Mouse (Mus musculus) embryonic facial prominence, embryonic 10.5 days (tissue): ENCODE results near the gene Eml1. TPM values are rescaled to one million over a fixed set of nuclear protein-coding genes. Genes with fewer than 3 reads are reported as not detected.

Source experiments
- polyA plus RNA-seq: library from polyadenylated mRNA; unstranded; fragments of >200 nt; fragmentation: Nextera tagmentation; extraction: Ambion mirVana; gene quantifications from 2 replicates; pipeline ENCODE4 v1.2.1, GENCODE M21; 2016

Eml1 gene
- polyA plus RNA-seq, 1 experiment from 2014 or later, result 70.6 TPM

Other genes with a start within 250 kb of the Eml1 start
- gene Setd3, start 191.6 kb upstream of the Eml1 start, polyA plus RNA-seq, result 79.6 and 81.5 TPM in 2 replicates
- 2.7 and 3.2 TPM in 2 replicates for gene Ccnk, start 191.4 kb upstream of the Eml1 start, polyA plus RNA-seq
- gene Ccdc85c, start 95.5 kb upstream of the Eml1 start, polyA plus RNA-seq, result 11.4 and 12.1 TPM in 2 replicates
- 0.72 and 0.99 TPM in 2 replicates for gene Hhipl1, start 64.7 kb upstream of the Eml1 start, polyA plus RNA-seq
- 3.9 and 5.8 TPM in 2 replicates for gene Cyp46a1, start 36.6 kb upstream of the Eml1 start, polyA plus RNA-seq
- gene Evl, start 183.8 kb downstream of the Eml1 start, polyA plus RNA-seq, result 58.3 and 60.2 TPM in 2 replicates